Mouse (Mus musculus) stomach, postnatal 0 days (tissue): ENCODE measurements at regions not wholly inside any gene's neighbourhood (a gene's known extent, or its start where the extent isn't known, plus 50 kb on each side); places are given as distances from the start of the nearest gene placed in this dataset.
"Not testable (repeated sequence)": the region's sequence is repeated elsewhere in the genome, so short reads cannot be mapped to it uniquely, and the experiment has no call there.

Experiments used
- CTCF ChIP-seq: IDR thresholded peaks from 2 replicates; pipeline ENCODE4 v1.5.1; 2016; ENCODE audit warnings: antibody characterized with exemption, low read depth, mild to moderate bottlenecking, moderate library complexity
- EP300 ChIP-seq: optimal IDR thresholded peaks from 2 replicates; pipeline ENCODE3; 2016; ENCODE audit warnings: antibody characterized with exemption

GRCm38 (mm10) chr1:150239504-150239903 is 79.7 kb upstream of the Pdc start:
- TF ChIP-seq CTCF, EP300: not testable (repeated sequence)
